Mouse (Mus musculus) liver, embryonic 16.5 days (tissue): ENCODE measurements around the gene Cnbp. TPM values are rescaled to one million over a fixed set of nuclear protein-coding genes. Genes with fewer than 3 reads are reported as not detected.

Experiments used
- ATAC-seq: fragments of 200-750 bp; cut with Nextera tagmentation; 2 replicates; pipeline ENCODE4 v1.8.0; 2017; ENCODE audit warnings: low read depth, mild to moderate bottlenecking, moderate number of reproducible peaks, moderate library complexity
- H3K27ac ChIP-seq: fragments of 300-500 bp; sonication (generic); 2 replicates; pipeline ENCODE4 v1.5.1; 2014; ENCODE audit warnings: mild to moderate bottlenecking, low read length
- H3K27me3 ChIP-seq: fragments of 300-500 bp; sonication (generic); 2 replicates; pipeline ENCODE4 v1.6.1; 2014; ENCODE audit warnings: low read depth, low read length, mixed read lengths; ENCODE audit not compliant: control insufficient read depth, insufficient read depth
- H3K36me3 ChIP-seq: fragments of 300-500 bp; sonication (generic); 2 replicates; pipeline ENCODE4 v1.6.1; 2014; ENCODE audit warnings: mild to moderate bottlenecking; ENCODE audit not compliant: control insufficient read depth, insufficient read depth
- H3K4me1 ChIP-seq: fragments of 300-500 bp; sonication (generic); 2 replicates; pipeline ENCODE4 v1.6.1; 2014; ENCODE audit warnings: low read depth, low read length, mixed read lengths; ENCODE audit not compliant: control insufficient read depth
- H3K4me2 ChIP-seq: fragments of 300-500 bp; sonication (generic); 2 replicates; pipeline ENCODE4 v1.6.1; 2014; ENCODE audit warnings: low read depth, low read length, mixed read lengths
- H3K4me3 ChIP-seq: fragments of 300-500 bp; sonication (generic); 2 replicates; pipeline ENCODE4 v1.5.1; 2014; ENCODE audit warnings: low read depth, mild to moderate bottlenecking, low read length
- H3K9ac ChIP-seq: fragments of 300-500 bp; sonication (generic); 2 replicates; pipeline ENCODE4 v1.6.1; 2014; ENCODE audit warnings: low read depth, low read length
- H3K9me3 ChIP-seq: fragments of 300-500 bp; sonication (generic); replicated peaks from 2 replicates; pipeline ENCODE4 v1.6.1; 2016; ENCODE audit warnings: low read length; ENCODE audit not compliant: control insufficient read depth
- WGBS: fragments of 180-500 bp; shearing (Covaris S2); extraction: QIAGEN DNeasy Blood & Tissue Kit; methylation state at CpG from one replicate; pipeline ENCODE4 v1.1.7; 2014; ENCODE audit not compliant: insufficient replicate concordance; 5-methylcytosine and 5-hydroxymethylcytosine counted together
- polyA plus RNA-seq: library from polyadenylated mRNA; unstranded; fragments of >200 nt; fragmentation: Nextera tagmentation; extraction: Ambion mirVana; gene quantifications from 2 replicates; pipeline ENCODE4 v1.2.1, GENCODE M21; 2015

Cnbp gene
- polyA plus RNA-seq, 1 experiment from 2014 or later: 486 TPM

GRCm38 (mm10) chr6:87810713-87811669, 39.9 kb downstream of the Cnbp start:
- Histone ChIP-seq H3K4me1 (peaks cover 47% of the 10 kb centered on the region), H3K27ac (peak overlapping the region; percentile 99), H3K9me3 (no peaks in the 10 kb centered on the region), H3K4me3 (peak overlapping the region; percentile 85), H3K36me3 (no peaks in the 10 kb centered on the region), H3K4me2 (peak overlapping the region; percentile 79), H3K9ac (peak overlapping the region; percentile 98), H3K27me3 (no peaks in the 10 kb centered on the region)
- WGBS: under 1% methylated on average over 77 of the region's 77 CpGs
- ATAC-seq: peak; percentile 1; the same call in 1 of the 2 replicates

GRCm38 (mm10) chr6:87810311-87810710, 40.6 kb downstream of the Cnbp start:
- Histone ChIP-seq H3K27me3 (no peaks in the 10 kb centered on the region), H3K4me3 (peak overlapping the region; percentile 85), H3K9me3 (no peaks in the 10 kb centered on the region), H3K36me3 (no peaks in the 10 kb centered on the region), H3K27ac (peak overlapping the region; percentile 99), H3K4me2 (peak overlapping the region; percentile 79), H3K9ac (peak overlapping the region; percentile 98), H3K4me1 (peaks cover 54% of the 10 kb centered on the region)
- 17% methylated on average over 6 of the region's 6 CpGs for WGBS
- ATAC-seq: no peak

- H3K9ac ChIP-seq: peak overlapping the region; percentile 98
- peak overlapping the region; percentile 85 for H3K4me3 ChIP-seq
- WGBS: 22% methylated on average over 6 of the region's 6 CpGs
- H3K9me3 ChIP-seq: no peaks in the 10 kb centered on the region
- peaks cover under 1% of the 10 kb centered on the region; the same call in 1 of the 2 replicates for H3K36me3 ChIP-seq
- H3K4me2 ChIP-seq: peak overlapping the region; percentile 79
- H3K4me1 ChIP-seq: peaks cover 54% of the 10 kb centered on the region
- peak; percentile 24 for ATAC-seq
- H3K27ac ChIP-seq: peak overlapping the region; percentile 99
- no peaks in the 10 kb centered on the region for H3K27me3 ChIP-seq
Measured at GRCm38 (mm10) chr6:87809651-87810161, 41.2 kb downstream of the Cnbp start.

- Histone ChIP-seq H3K27ac (peak overlapping the region; percentile 99), H3K4me1 (peaks cover 54% of the 10 kb centered on the region), H3K4me2 (peak overlapping the region; percentile 79), H3K36me3 (peaks cover 6% of the 10 kb centered on the region; the same call in 1 of the 2 replicates), H3K9me3 (no peaks in the 10 kb centered on the region), H3K27me3 (no peaks in the 10 kb centered on the region), H3K9ac (peak overlapping the region; percentile 98), H3K4me3 (peak overlapping the region; percentile 85)
- ATAC-seq: no peak
- 40% methylated on average over 2 of the region's 2 CpGs for WGBS
Measured at GRCm38 (mm10) chr6:87809144-87809543, 41.8 kb downstream of the Cnbp start.

- 52% methylated on average over 3 of the region's 3 CpGs for WGBS
- Histone ChIP-seq H3K4me1 (peaks cover 54% of the 10 kb centered on the region), H3K27me3 (no peaks in the 10 kb centered on the region), H3K4me2 (peak overlapping the region; percentile 79), H3K9ac (peak overlapping the region; percentile 98), H3K27ac (peak overlapping the region; percentile 99), H3K9me3 (no peaks in the 10 kb centered on the region), H3K4me3 (peak overlapping the region; percentile 85), H3K36me3 (peaks cover 8% of the 10 kb centered on the region; the same call in 1 of the 2 replicates)
- ATAC-seq: no peak
Measured at GRCm38 (mm10) chr6:87808521-87808920, 42.4 kb downstream of the Cnbp start.

GRCm38 (mm10) chr6:87807735-87808440, 43.0 kb downstream of the Cnbp start:
- 45% methylated on average over 4 of the region's 4 CpGs for WGBS

GRCm38 (mm10) chr6:87806857-87807256, 44.0 kb downstream of the Cnbp start:
- H3K4me2 ChIP-seq: 0 out of 2 replicates have a peak overlapping the region, but pooled peaks have one; percentile 79
- peak overlapping the region; percentile 1; the same call in 1 of the 2 replicates for H3K4me3 ChIP-seq
- WGBS: 49% methylated on average over 2 of the region's 2 CpGs
- ATAC-seq: no peak
- H3K36me3 ChIP-seq: peaks cover 11% of the 10 kb centered on the region; the same call in 1 of the 2 replicates
- peak overlapping the region; percentile 99; the same call in 1 of the 2 replicates for H3K27ac ChIP-seq
- peaks cover 46% of the 10 kb centered on the region for H3K4me1 ChIP-seq
- H3K9ac ChIP-seq: 0 out of 2 replicates have a peak overlapping the region, but pooled peaks have one; percentile 13
- no peaks in the 10 kb centered on the region for H3K9me3 ChIP-seq
- no peaks in the 10 kb centered on the region for H3K27me3 ChIP-seq

More at GRCm38 (mm10) chr6:87807735-87808440, 43.0 kb downstream of the Cnbp start:
- peak overlapping the region; percentile 99 for H3K27ac ChIP-seq
- H3K9ac ChIP-seq: peak overlapping the region; percentile 98
- H3K27me3 ChIP-seq: no peaks in the 10 kb centered on the region
- peaks cover 54% of the 10 kb centered on the region for H3K4me1 ChIP-seq
- H3K4me3 ChIP-seq: peak overlapping the region; percentile 85
- peaks cover 8% of the 10 kb centered on the region; the same call in 1 of the 2 replicates for H3K36me3 ChIP-seq
- H3K9me3 ChIP-seq: no peaks in the 10 kb centered on the region
- ATAC-seq: no peak
- H3K4me2 ChIP-seq: peak overlapping the region; percentile 79

- no peak for ATAC-seq
- Histone ChIP-seq H3K4me3 (no peak overlapping the region), H3K27me3 (no peaks in the 10 kb centered on the region), H3K9me3 (no peaks in the 10 kb centered on the region), H3K36me3 (peaks cover 11% of the 10 kb centered on the region; the same call in 1 of the 2 replicates), H3K4me2 (no peak overlapping the region), H3K27ac (no peak overlapping the region; the same call in 1 of the 2 replicates), H3K9ac (no peak overlapping the region), H3K4me1 (peaks cover 46% of the 10 kb centered on the region)
- WGBS: 51% methylated on average over 2 of the region's 2 CpGs
Measured at GRCm38 (mm10) chr6:87806028-87806427, 44.9 kb downstream of the Cnbp start.
